Mouse (Mus musculus) bone marrow macrophage, adult 2 months (primary cell): Measurements from ENCODE around the gene Areg. TPM values are rescaled to one million over a fixed set of nuclear protein-coding genes. Genes with fewer than 3 reads are reported as not detected.

Source experiments
- H3K27ac ChIP-seq: 2 replicates; pipeline ENCODE4 v1.5.1; 2012; ENCODE audit warnings: low read depth, low read length; ENCODE audit not compliant: insufficient read depth
- H3K4me1 ChIP-seq: 2 replicates; pipeline ENCODE4 v1.6.1; 2012; ENCODE audit warnings: low read length; ENCODE audit not compliant: control insufficient read depth, insufficient read depth
- H3K4me3 ChIP-seq: 2 replicates; pipeline ENCODE4 v1.5.1; 2012; ENCODE audit warnings: mild to moderate bottlenecking, low read length, moderate library complexity; ENCODE audit not compliant: insufficient read depth
- CTCF ChIP-seq: IDR thresholded peaks from 2 replicates; pipeline ENCODE4 v1.5.1; 2012; ENCODE audit warnings: low read depth, mild to moderate bottlenecking, low read length, moderate library complexity
- POLR2A ChIP-seq: IDR thresholded peaks from 2 replicates; pipeline ENCODE4 v1.6.1; 2012; ENCODE audit warnings: mild to moderate bottlenecking, low read depth, low read length, borderline replicate concordance
- polyA plus RNA-seq: library from polyadenylated mRNA; stranded (reverse); fragments of >200 nt; gene quantifications from 2 replicates; pipeline ENCODE4 v1.2.4, GENCODE M21; 2012; ENCODE audit not compliant: missing spikeins, insufficient read depth, insufficient read length

The Areg gene
- polyA plus RNA-seq, 1 experiment: not detected

GRCm38 (mm10) chr5:91157169-91157568, 17.8 kb downstream of the Areg start:
- H3K4me1 ChIP-seq: peaks cover 4% of the 10 kb centered on the region; the same call in 1 of the 2 replicates
- no peak overlapping the region for H3K27ac ChIP-seq
- H3K4me3 ChIP-seq: no peak overlapping the region

GRCm38 (mm10) chr5:91162787-91163186, 23.4 kb downstream of the Areg start:
- Histone ChIP-seq H3K27ac (no peak overlapping the region), H3K4me1 (no peaks in the 10 kb centered on the region), H3K4me3 (no peak overlapping the region)
- TF ChIP-seq CTCF (no peak), POLR2A (no peak)

More at GRCm38 (mm10) chr5:91157169-91157568, 17.8 kb downstream of the Areg start:
- TF ChIP-seq CTCF (no peak), POLR2A (no peak)

GRCm38 (mm10) chr5:91166601-91167000, 27.2 kb downstream of the Areg start:
- H3K27ac ChIP-seq: no peak overlapping the region
- no peak overlapping the region for H3K4me3 ChIP-seq
- no peaks in the 10 kb centered on the region for H3K4me1 ChIP-seq
- TF ChIP-seq CTCF (no peak), POLR2A (no peak)

GRCm38 (mm10) chr5:91176397-91176796, 37.0 kb downstream of the Areg start:
- Histone ChIP-seq H3K4me1 (no peaks in the 10 kb centered on the region), H3K27ac (no peak overlapping the region), H3K4me3 (no peak overlapping the region)
- TF ChIP-seq POLR2A (no peak), CTCF (no peak)

- Histone ChIP-seq H3K27ac (no peak overlapping the region), H3K4me3 (no peak overlapping the region), H3K4me1 (no peaks in the 10 kb centered on the region)
- TF ChIP-seq POLR2A (no peak), CTCF (no peak)
Measured at GRCm38 (mm10) chr5:91194572-91194971, 55.2 kb downstream of the Areg start.

Other genes starting within 250 kb of the Areg start
- gene Cxcl1, start 248.4 kb upstream of the Areg start, polyA plus RNA-seq: 0.59 and 1.4 TPM in 2 replicates
- gene Cxcl2, start 235.7 kb upstream of the Areg start, polyA plus RNA-seq: 7.4 and 7.7 TPM in 2 replicates
- gene Mthfd2l, start 208.5 kb upstream of the Areg start, polyA plus RNA-seq: 8.1 and 9.0 TPM in 2 replicates
- gene Epgn, start 112.1 kb upstream of the Areg start, polyA plus RNA-seq: not detected in 2 replicates
- gene Ereg, start 65.0 kb upstream of the Areg start, polyA plus RNA-seq: not detected in 2 replicates